Mouse (Mus musculus) 3T3-L1 (cell line): ENCODE data around the gene Spsb1.
A peak's percentile ranks its signal among the peaks of the same experiment; 100 is the strongest.

ENCODE experiments used
- DNase-seq: peaks from one replicate; pipeline ENCODE4 v3.0.0-alpha.2; 2015; ENCODE audit warnings: low read depth, low spot score

Spsb1 gene

GRCm38 (mm10) chr4:149888156-149888555 lies 66.7 kb downstream of the Spsb1 start:
- no peak for DNase-seq

DNA sequence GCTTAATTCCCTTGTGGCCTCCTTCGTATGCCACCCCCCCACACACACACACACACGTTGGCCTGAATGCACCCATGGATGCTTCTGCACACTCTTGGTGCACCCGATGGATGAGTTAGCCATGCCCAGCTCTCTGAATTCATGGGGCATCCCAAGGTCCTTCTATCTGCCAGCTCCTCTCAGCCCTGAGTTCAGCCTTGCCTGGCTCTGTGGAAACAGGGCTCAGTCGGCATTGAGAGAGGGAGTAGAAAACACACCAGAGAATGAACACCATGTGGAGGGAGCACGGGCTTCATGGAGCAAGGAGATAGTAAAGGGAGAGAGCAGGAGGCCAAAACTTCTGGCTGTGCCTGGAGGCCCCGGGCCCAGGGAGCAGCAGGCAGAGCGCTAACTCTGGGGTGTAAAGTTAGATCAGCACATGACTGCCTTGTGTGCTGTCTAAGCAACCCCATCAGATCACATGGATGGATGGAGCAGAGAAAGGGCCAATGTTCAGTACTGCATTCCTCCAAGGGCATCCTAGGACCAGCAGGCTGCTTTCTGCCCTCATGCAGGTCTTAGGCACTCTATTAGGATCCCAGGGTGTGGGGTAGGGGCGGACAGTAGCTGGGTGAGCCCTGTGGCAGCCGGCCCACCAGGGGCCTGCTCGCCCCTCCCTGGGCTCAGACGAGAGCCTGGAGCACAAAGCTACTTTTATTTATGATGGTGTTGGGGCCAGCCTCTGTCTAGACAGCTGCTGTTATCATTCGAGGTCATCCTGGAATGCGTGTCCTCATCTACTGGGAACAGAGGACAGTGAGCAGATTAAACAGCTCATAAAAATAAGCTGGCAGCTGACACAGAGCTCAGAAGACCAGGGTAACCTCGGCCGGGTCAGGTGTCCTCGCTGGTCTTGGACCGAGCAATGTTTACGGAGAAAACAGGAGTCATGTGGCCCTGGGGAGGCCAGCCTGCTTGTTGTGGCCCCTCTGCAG lies 68.3 kb downstream of the Spsb1 start:
- DNase-seq = no peak

- no peak for DNase-seq
Measured at GRCm38 (mm10) chr4:149883990-149884389, 70.9 kb downstream of the Spsb1 start.

GRCm38 (mm10) chr4:149882139-149882916 lies 72.5 kb downstream of the Spsb1 start:
- no peak for DNase-seq

DNA sequence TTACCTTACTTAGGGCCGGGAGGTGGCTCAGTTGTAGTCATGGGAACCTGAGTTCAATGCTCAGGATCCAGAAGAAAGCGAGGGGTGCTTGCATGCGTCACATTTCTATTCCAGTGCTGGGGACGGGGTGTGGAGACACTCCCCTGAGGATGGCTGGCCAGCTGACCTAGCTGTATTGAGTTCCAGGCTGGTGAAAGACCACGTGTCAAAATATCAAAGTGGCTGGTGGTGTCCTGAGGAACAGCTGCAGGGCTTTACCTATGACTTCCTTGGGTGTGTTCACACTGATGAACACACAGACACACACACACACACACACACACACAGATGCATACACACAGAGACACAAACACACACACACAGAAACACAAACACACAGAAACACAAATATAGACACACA lies 73.9 kb downstream of the Spsb1 start:
- no peak for DNase-seq

DNA sequence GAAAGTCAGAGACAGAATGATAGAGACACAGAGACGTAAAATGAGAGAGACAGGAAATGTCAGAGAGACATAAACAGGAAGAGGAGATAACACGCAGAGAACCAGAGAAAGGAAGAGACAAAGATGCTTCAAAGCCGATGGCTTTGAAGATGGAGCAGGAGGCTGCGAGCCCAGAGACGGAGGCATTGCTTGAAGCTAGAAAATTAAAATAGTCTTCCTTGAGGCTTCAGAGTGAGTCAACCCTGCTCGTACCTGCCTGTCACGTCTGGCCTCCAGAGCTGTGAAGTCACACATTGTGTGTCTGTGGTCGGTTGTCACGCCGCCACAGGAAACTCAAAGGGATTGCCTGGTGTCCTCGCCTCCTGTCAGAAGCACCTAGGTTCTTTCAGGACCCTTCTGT lies 74.9 kb downstream of the Spsb1 start:
- no peak for DNase-seq

DNA sequence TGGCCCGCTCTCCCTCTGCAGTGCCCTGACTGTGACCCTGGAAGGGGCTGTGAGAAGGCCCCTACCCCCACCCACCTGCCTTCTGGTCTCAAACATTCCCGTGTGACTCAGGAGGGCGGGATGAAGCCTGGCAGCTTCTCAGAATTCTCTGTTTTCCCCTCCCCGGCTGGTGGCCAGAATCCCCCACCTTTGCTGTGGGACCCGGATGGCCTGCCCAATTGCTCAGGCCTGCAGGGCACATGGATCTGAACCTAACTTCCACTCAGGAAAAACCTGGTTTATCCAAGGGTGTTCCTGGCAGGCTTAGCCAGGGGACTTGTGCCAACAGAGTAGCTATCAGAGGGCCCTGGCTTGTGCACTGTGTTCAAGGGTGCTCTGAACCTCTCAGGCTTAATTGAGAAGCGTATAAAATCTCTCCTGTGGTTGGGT lies 76.8 kb downstream of the Spsb1 start:
- DNase-seq = no peak

DNA sequence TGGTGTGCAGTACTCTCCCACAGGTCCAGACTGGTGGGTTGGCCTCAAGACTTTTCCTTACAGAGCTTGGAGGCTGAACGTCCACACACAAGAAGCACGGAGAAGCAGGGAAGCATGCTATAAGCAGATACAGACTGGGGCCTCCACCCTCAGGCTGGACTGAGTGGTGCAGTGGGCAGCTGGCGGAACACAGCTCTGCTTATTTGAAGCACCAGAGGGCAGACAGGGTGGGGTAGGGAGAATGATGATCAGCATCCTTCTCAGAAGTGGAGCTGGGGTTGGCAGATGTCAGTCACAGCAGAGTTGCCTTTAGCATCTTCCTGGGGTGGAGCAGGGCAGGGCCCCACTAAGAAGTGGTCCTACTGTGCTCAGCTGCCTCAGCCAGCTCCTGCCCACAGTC lies 77.6 kb downstream of the Spsb1 start:
- DNase-seq = no peak

- DNase-seq = no peak
Measured at GRCm38 (mm10) chr4:149876761-149877160, 78.1 kb downstream of the Spsb1 start.

DNA sequence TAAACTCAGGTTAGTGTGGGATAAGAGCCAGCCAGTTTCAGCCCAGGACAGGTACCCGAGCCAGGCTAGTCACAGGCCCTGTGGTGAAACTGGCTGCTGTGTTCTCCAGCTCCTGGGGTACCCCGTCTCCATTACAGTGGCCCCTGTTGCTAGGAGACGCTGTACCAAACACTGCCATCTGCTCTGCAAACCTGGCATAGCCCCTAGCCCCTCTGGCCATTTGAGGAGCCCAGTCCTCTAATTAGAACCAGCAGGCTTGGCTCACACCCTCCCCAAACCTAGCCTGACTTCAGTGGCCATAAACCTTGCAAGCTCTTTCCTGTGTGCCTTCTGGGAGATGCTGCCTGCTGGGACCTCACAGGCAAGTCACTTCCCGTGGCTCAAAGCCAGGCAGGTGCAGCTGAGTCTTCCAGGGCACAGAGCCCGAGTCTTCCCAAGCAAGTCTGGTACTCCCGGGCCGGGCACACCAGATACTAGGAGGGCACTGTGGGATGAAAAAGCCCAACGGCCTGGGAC lies 78.8 kb downstream of the Spsb1 start:
- DNase-seq = no peak

DNA sequence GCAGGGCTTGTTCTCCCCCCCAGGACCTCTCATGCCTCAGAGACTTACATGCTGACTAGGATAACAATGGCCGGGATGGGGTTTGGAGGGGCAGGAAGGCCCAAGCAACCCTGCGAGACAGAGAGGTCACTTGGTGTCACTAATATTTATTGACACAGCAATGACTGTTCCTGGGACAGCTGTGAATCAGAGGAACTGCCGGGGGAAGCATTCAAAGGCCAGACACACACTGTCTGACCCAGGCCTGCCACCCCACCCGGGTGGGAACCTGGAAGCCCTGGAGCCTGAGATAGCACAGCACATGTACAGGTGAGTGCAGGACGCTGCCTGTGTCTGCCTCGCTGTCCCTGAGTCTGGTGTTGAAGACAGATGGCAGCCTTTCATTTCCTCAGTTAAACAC lies 79.5 kb downstream of the Spsb1 start:
- no peak for DNase-seq

DNA sequence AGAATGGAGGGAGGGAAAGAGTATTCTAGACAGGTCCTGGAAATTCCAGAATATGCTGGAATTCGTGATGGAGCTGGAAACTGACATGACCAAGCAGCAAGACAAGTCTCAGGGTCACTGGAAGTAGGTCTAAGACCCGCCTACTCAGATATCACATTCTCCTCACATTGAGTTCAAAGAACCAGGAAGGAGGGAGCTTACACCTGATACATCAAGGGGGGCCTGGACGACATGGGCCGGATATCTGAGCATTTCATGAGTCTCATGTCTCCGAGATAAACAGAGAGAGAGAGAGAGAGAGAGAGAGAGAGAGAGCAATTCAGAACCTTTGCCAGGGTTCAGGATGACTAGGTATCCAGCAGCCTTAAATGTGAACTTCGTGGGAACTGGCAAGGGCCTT lies 82.6 kb downstream of the Spsb1 start:
- no peak for DNase-seq

DNA sequence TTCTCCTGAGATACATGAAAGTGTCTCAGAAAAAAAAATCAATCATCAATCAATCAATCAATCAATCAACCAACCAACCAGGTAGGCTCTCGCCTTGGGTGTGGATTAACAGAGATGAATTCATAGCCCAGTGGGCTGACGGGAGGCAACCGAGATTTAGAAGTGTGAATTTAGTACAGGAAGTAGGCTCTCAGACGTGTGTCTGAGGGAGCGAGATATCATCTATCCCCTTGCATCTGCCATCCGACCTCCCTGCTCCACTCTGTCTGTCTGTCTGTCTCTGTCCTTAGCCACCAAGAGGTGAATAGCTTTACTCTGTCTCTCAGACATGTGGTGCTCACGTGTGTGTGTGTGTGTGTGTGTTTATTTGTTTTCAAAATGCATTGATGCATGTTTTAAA lies 83.3 kb downstream of the Spsb1 start:
- no peak for DNase-seq

DNA sequence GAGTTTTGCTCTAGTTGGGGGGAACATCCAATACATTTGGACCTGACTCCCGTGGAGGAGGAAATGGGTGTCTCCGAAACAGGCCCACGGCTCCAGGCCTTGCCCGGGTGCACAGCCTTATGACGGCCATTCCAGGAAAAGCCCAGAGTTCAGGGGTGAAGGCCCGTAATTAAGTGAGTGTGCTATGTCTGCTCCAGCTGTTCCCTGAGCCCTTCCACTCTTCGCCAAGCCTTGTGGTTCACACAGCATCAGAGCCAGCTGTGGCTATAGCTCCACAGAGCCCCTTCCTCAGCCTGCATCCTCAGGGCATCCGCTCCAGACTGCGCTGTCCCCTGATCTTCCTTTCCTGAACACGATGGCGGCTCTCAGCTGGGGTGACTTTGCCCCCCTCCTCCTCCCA lies 83.8 kb downstream of the Spsb1 start:
- no peak for DNase-seq

- DNase-seq = no peak
Measured at GRCm38 (mm10) chr4:149870412-149870811, 84.4 kb downstream of the Spsb1 start.

DNA sequence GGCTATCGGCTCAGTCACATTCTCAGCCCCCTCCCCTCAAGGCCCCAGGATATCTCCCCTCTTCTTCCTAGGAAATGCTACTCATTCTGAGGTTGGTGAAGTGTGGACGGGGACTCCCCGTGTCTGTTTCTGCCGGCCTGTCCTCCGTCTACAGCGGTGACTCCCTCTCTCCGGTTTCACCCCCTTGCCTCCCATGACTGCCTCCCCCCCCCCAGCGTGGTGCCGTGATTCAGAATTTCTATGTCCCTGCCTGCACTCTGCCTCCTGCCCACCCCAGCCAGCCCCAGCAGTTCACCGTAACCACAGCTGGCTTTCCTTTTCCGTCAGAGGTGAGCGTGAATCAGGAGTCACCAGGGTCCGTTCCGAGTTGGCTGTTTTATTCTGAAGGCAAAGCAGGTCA lies 86.1 kb downstream of the Spsb1 start:
- DNase-seq = no peak

- DNase-seq = no peak
Measured at GRCm38 (mm10) chr4:149868009-149868408, 86.8 kb downstream of the Spsb1 start.

DNA sequence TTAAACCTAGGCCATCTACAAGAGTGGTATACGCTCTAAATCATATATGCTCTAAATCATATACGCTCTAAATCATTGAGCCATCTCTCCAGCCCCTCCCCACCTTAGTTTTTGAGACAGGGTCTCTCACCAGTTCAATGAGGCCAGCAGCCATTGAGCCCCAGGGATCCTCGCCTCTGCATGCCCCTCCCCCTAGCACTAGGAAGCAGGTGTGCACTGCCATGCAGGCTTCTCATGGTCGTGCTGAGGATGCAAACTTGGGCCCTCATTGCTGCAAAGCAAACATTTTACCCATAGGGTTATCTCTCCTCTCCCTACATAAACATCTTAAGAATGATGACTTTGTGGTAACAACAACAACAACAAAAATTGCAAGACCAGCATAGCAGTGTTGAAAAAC lies 87.5 kb downstream of the Spsb1 start:
- no peak for DNase-seq

DNA sequence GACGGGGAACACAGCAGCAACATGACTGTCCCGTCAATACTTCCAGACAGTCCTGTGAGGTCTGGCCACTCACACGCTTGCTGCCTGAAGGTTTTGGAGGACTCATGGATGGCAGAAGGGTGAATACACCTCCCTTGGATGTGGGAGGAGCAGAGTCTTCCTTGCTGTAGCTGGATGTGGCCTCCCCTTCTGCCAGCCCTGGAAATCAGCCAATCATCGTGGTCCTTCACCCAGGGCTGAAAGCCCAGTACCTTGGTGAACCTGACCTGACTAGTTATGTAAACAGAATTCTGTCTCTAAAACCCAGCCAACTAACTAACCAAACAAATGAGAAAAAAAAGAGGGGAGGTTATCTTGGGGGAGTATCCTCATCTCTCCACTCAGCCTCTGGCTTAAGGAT lies 90.4 kb downstream of the Spsb1 start:
- DNase-seq = no peak

- peak; percentile 43 for DNase-seq
Measured at GRCm38 (mm10) chr4:149863522-149863921, 91.3 kb downstream of the Spsb1 start.

- DNase-seq = no peak
Measured at GRCm38 (mm10) chr4:149860393-149860792, 94.5 kb downstream of the Spsb1 start.

GRCm38 (mm10) chr4:149858584-149858983 lies 96.3 kb downstream of the Spsb1 start:
- peak; percentile 53 for DNase-seq
